Mouse (Mus musculus): ENCODE data around the gene Pot1a.

The Pot1a gene

GRCm38 (mm10) chr6:25808806-25809495, at the start of gene Pot1a:
Gene Pot1a, minus strand, starts transcription at chr6:25809246.
- peak; percentile 99 for DNase-seq (ENCODE audit: low read depth, low spot score)

- no peak for DNase-seq (ENCODE audit: low read depth, low spot score)
These were observed 27.2 kb upstream of the Pot1a start for GRCm38 (mm10) chr6:25836261-25836660.

- no peak for DNase-seq (ENCODE audit: low read depth, low spot score)
These were observed 3.0 kb downstream of the Pot1a start for GRCm38 (mm10) chr6:25806021-25806420.

- no peak for DNase-seq (ENCODE audit: low read depth, low spot score)
These were observed 6.8 kb downstream of the Pot1a start for GRCm38 (mm10) chr6:25802269-25802668.

- DNase-seq (ENCODE audit: low read depth, low spot score) = peak; percentile 91
These were observed 7.8 kb downstream of the Pot1a start for GRCm38 (mm10) chr6:25801230-25801629.

GRCm38 (mm10) chr6:25768238-25768637, 40.8 kb downstream of the Pot1a start:
- DNase-seq (ENCODE audit: low read depth, low spot score) = no peak

GRCm38 (mm10) chr6:25767552-25767951, 41.5 kb downstream of the Pot1a start:
- DNase-seq (ENCODE audit: low read depth, low spot score) = no peak

GRCm38 (mm10) chr6:25767073-25767472, 42.0 kb downstream of the Pot1a start:
- peak; percentile 64 for DNase-seq (ENCODE audit: low read depth, low spot score)

GRCm38 (mm10) chr6:25766283-25766682, 42.8 kb downstream of the Pot1a start:
- DNase-seq (ENCODE audit: low read depth, low spot score) = no peak

- DNase-seq (ENCODE audit: low read depth, low spot score) = no peak
These were observed 56.4 kb downstream of the Pot1a start for GRCm38 (mm10) chr6:25752651-25753050.

GRCm38 (mm10) chr6:25736533-25736932, 72.5 kb downstream of the Pot1a start:
- no peak for DNase-seq (ENCODE audit: low read depth, low spot score)

GRCm38 (mm10) chr6:25726560-25726959, 82.5 kb downstream of the Pot1a start:
- no peak for DNase-seq (ENCODE audit: low read depth, low spot score)

GRCm38 (mm10) chr6:25710601-25711000, 98.4 kb downstream of the Pot1a start:
- DNase-seq (ENCODE audit: low read depth, low spot score) = no peak

GRCm38 (mm10) chr6:25709250-25709895, 99.7 kb downstream of the Pot1a start:
- peak; percentile 29 for DNase-seq (ENCODE audit: low read depth, low spot score)

GRCm38 (mm10) chr6:25699956-25700355, 109.1 kb downstream of the Pot1a start:
- DNase-seq (ENCODE audit: low read depth, low spot score) = no peak

Data from ES-CJ7 (cell line).